Mouse (Mus musculus): ENCODE measurements at regions not wholly inside any gene's neighbourhood (a gene's known extent, or its start where the extent isn't known, plus 50 kb on each side); places are given as distances from the start of the nearest gene placed in this dataset.

- H3K4me3 ChIP-seq (ENCODE audit: insufficient read depth, low read depth, low read length), result no peak overlapping the region
- peaks cover 7% of the 10 kb centered on the region; the same call in 1 of the 2 replicates for H3K4me1 ChIP-seq (ENCODE audit: control insufficient read depth, insufficient read depth, low read length)
- no peak overlapping the region for H3K27ac ChIP-seq (ENCODE audit: insufficient read depth, low read depth, low read length)
- no peak for TF ChIP-seq CTCF (IDR thresholded peaks at IDR 0.05; ENCODE audit: insufficient read depth, low read depth, low read length)
- TF ChIP-seq POLR2A (IDR thresholded peaks at IDR 0.05; ENCODE audit: insufficient read depth, low read depth, low read length), result no peak
- WGBS, result 98% methylated on average over 4 of the region's 4 CpGs
Observed at GRCm38 (mm10) chr11:113076371-113076770, 294.3 kb downstream of the Sox9 start.

GRCm38 (mm10) chr11:113080311-113080710, 298.3 kb downstream of the Sox9 start:
- peaks cover 14% of the 10 kb centered on the region for H3K4me1 ChIP-seq (ENCODE audit: control insufficient read depth, insufficient read depth, low read length)
- TF ChIP-seq CTCF (IDR thresholded peaks at IDR 0.05; ENCODE audit: insufficient read depth, low read depth, low read length), result no peak
- no peak overlapping the region for H3K4me3 ChIP-seq (ENCODE audit: insufficient read depth, low read depth, low read length)
- WGBS, result 98% methylated on average over 2 of the region's 2 CpGs
- H3K27ac ChIP-seq (ENCODE audit: insufficient read depth, low read depth, low read length), result no peak overlapping the region

GRCm38 (mm10) chr11:113084442-113084841, 302.4 kb downstream of the Sox9 start:
- TF ChIP-seq CTCF (IDR thresholded peaks at IDR 0.05; ENCODE audit: insufficient read depth, low read depth, low read length), result no peak
- TF ChIP-seq POLR2A (IDR thresholded peaks at IDR 0.05; ENCODE audit: insufficient read depth, low read depth, low read length), result no peak
- Histone ChIP-seq H3K27ac (ENCODE audit: insufficient read depth, low read depth, low read length) (no peak overlapping the region), H3K4me1 (ENCODE audit: control insufficient read depth, insufficient read depth, low read length) (peaks cover 16% of the 10 kb centered on the region), H3K4me3 (ENCODE audit: insufficient read depth, low read depth, low read length) (no peak overlapping the region)
- WGBS, result 53% methylated on average over 6 of the region's 6 CpGs

- 91% methylated on average over 9 of the region's 9 CpGs for WGBS
- no peak overlapping the region for H3K4me3 ChIP-seq (ENCODE audit: insufficient read depth, low read depth, low read length)
- peaks cover 16% of the 10 kb centered on the region for H3K4me1 ChIP-seq (ENCODE audit: control insufficient read depth, insufficient read depth, low read length)
- H3K27ac ChIP-seq (ENCODE audit: insufficient read depth, low read depth, low read length), result no peak overlapping the region
- TF ChIP-seq CTCF (IDR thresholded peaks at IDR 0.05; ENCODE audit: insufficient read depth, low read depth, low read length) (no peak), POLR2A (IDR thresholded peaks at IDR 0.05; ENCODE audit: insufficient read depth, low read depth, low read length) (no peak)
Observed at GRCm38 (mm10) chr11:113085556-113085955, 303.5 kb downstream of the Sox9 start.

- WGBS, result 35% methylated on average over 9 of the region's 9 CpGs
- no peak for TF ChIP-seq CTCF (IDR thresholded peaks at IDR 0.05; ENCODE audit: insufficient read depth, low read depth, low read length)
- TF ChIP-seq POLR2A (IDR thresholded peaks at IDR 0.05; ENCODE audit: insufficient read depth, low read depth, low read length), result no peak
- Histone ChIP-seq H3K4me3 (ENCODE audit: insufficient read depth, low read depth, low read length) (no peak overlapping the region), H3K27ac (ENCODE audit: insufficient read depth, low read depth, low read length) (no peak overlapping the region), H3K4me1 (ENCODE audit: control insufficient read depth, insufficient read depth, low read length) (peaks cover 17% of the 10 kb centered on the region)
Observed at GRCm38 (mm10) chr11:113087084-113087483, 305.1 kb downstream of the Sox9 start.

- peaks cover 9% of the 10 kb centered on the region; the same call in 1 of the 2 replicates for H3K4me1 ChIP-seq (ENCODE audit: control insufficient read depth, insufficient read depth, low read length)
- H3K4me3 ChIP-seq (ENCODE audit: insufficient read depth, low read depth, low read length), result no peak overlapping the region
- TF ChIP-seq CTCF (IDR thresholded peaks at IDR 0.05; ENCODE audit: insufficient read depth, low read depth, low read length) (no peak), POLR2A (IDR thresholded peaks at IDR 0.05; ENCODE audit: insufficient read depth, low read depth, low read length) (no peak)
- H3K27ac ChIP-seq (ENCODE audit: insufficient read depth, low read depth, low read length), result no peak overlapping the region
- WGBS, result 89% methylated on average over 11 of the region's 11 CpGs
Observed at GRCm38 (mm10) chr11:113089637-113090351, 307.8 kb downstream of the Sox9 start.

- no peak overlapping the region for H3K27ac ChIP-seq (ENCODE audit: insufficient read depth, low read depth, low read length)
- H3K4me1 ChIP-seq (ENCODE audit: control insufficient read depth, insufficient read depth, low read length), result 0 out of 2 replicates have a peak, but pooled peaks cover 3% of the 10 kb centered on the region
- no peak for TF ChIP-seq POLR2A (IDR thresholded peaks at IDR 0.05; ENCODE audit: insufficient read depth, low read depth, low read length)
- TF ChIP-seq CTCF (IDR thresholded peaks at IDR 0.05; ENCODE audit: insufficient read depth, low read depth, low read length), result no peak
- no peak overlapping the region for H3K4me3 ChIP-seq (ENCODE audit: insufficient read depth, low read depth, low read length)
- 73% methylated on average over 8 of the region's 8 CpGs for whole genome bisulfite sequencing
Observed at GRCm38 (mm10) chr11:113091901-113092568, 310.0 kb downstream of the Sox9 start.

- H3K27ac ChIP-seq (ENCODE audit: insufficient read depth, low read depth, low read length), result no peak overlapping the region
- H3K4me1 ChIP-seq (ENCODE audit: control insufficient read depth, insufficient read depth, low read length), result 0 out of 2 replicates have a peak, but pooled peaks cover 3% of the 10 kb centered on the region
- no peak overlapping the region for H3K4me3 ChIP-seq (ENCODE audit: insufficient read depth, low read depth, low read length)
- 97% methylated on average over 13 of the region's 13 CpGs for WGBS
- TF ChIP-seq POLR2A (IDR thresholded peaks at IDR 0.05; ENCODE audit: insufficient read depth, low read depth, low read length) (no peak), CTCF (IDR thresholded peaks at IDR 0.05; ENCODE audit: insufficient read depth, low read depth, low read length) (no peak)
Observed at GRCm38 (mm10) chr11:113093895-113094445, 311.9 kb downstream of the Sox9 start.

- no peak overlapping the region for H3K27ac ChIP-seq (ENCODE audit: insufficient read depth, low read depth, low read length)
- no peak overlapping the region for H3K4me3 ChIP-seq (ENCODE audit: insufficient read depth, low read depth, low read length)
- TF ChIP-seq CTCF (IDR thresholded peaks at IDR 0.05; ENCODE audit: insufficient read depth, low read depth, low read length) (no peak), POLR2A (IDR thresholded peaks at IDR 0.05; ENCODE audit: insufficient read depth, low read depth, low read length) (no peak)
- H3K4me1 ChIP-seq (ENCODE audit: control insufficient read depth, insufficient read depth, low read length), result peaks cover 6% of the 10 kb centered on the region; the same call in 1 of the 2 replicates
- WGBS, result 83% methylated on average over 8 of the region's 8 CpGs
Observed at GRCm38 (mm10) chr11:113095625-113096024, 313.6 kb downstream of the Sox9 start.

Measured in olfactory bulb, adult 2 months (tissue).